Mouse (Mus musculus): ENCODE results near the gene Ccdc130. TPM values are rescaled to one million over a fixed set of nuclear protein-coding genes. Genes with fewer than 3 reads are reported as not detected.

The Ccdc130 gene
- total RNA-seq, 2 experiments from 2014 or later: 3.3 to 22.1 TPM

Other genes with a start within 250 kb of the Ccdc130 start
- not detected in 2 replicates for gene Palm3, start 248.9 kb downstream of the Ccdc130 start, total RNA-seq (2015; ENCODE audit: low replicate concordance)
- gene Palm3, start 248.9 kb downstream of the Ccdc130 start, total RNA-seq (2017; ENCODE audit: low replicate concordance): not detected in 2 replicates
- gene Il27ra, start 227.8 kb downstream of the Ccdc130 start, total RNA-seq (2015; ENCODE audit: low replicate concordance): 0.63 and 0.96 TPM in 2 replicates
- gene Il27ra, start 227.8 kb downstream of the Ccdc130 start, total RNA-seq (2017; ENCODE audit: low replicate concordance): 0.17 TPM in 1 of 2 replicates, not detected in the other
- gene Rln3, start 225.4 kb downstream of the Ccdc130 start, total RNA-seq (2015; ENCODE audit: low replicate concordance): not detected in 2 replicates
- not detected in 2 replicates for gene Rln3, start 225.4 kb downstream of the Ccdc130 start, total RNA-seq (2017; ENCODE audit: low replicate concordance)
- gene Gm10643, start 205.2 kb downstream of the Ccdc130 start, total RNA-seq (2015; ENCODE audit: low replicate concordance): not detected in 2 replicates
- gene Gm10643, start 205.2 kb downstream of the Ccdc130 start, total RNA-seq (2017; ENCODE audit: low replicate concordance): not detected in 2 replicates
- gene Rfx1, start 203.5 kb downstream of the Ccdc130 start, total RNA-seq (2015; ENCODE audit: low replicate concordance): 2.1 and 3.1 TPM in 2 replicates
- 1.4 and 3.5 TPM in 2 replicates for gene Rfx1, start 203.5 kb downstream of the Ccdc130 start, total RNA-seq (2017; ENCODE audit: low replicate concordance)
- 0.19 and 4.0 TPM in 2 replicates for gene Dcaf15, start 165.6 kb downstream of the Ccdc130 start, total RNA-seq (2015; ENCODE audit: low replicate concordance)
- gene Dcaf15, start 165.6 kb downstream of the Ccdc130 start, total RNA-seq (2017; ENCODE audit: low replicate concordance): 1.9 and 2.9 TPM in 2 replicates
- gene Podnl1, start 144.4 kb downstream of the Ccdc130 start, total RNA-seq (2015; ENCODE audit: low replicate concordance): not detected in 2 replicates
- not detected in 2 replicates for gene Podnl1, start 144.4 kb downstream of the Ccdc130 start, total RNA-seq (2017; ENCODE audit: low replicate concordance)
- gene Cc2d1a, start 122.4 kb downstream of the Ccdc130 start, total RNA-seq (2015; ENCODE audit: low replicate concordance): 4.2 and 7.3 TPM in 2 replicates
- gene Cc2d1a, start 122.4 kb downstream of the Ccdc130 start, total RNA-seq (2017; ENCODE audit: low replicate concordance): 0.60 and 2.5 TPM in 2 replicates
- not detected in 2 replicates for gene 4930432K21Rik, start 122.4 kb downstream of the Ccdc130 start, total RNA-seq (2015; ENCODE audit: low replicate concordance)
- gene 4930432K21Rik, start 122.4 kb downstream of the Ccdc130 start, total RNA-seq (2017; ENCODE audit: low replicate concordance): 0.43 TPM in 1 of 2 replicates, not detected in the other
- gene Nanos3, start 85.2 kb downstream of the Ccdc130 start, total RNA-seq (2015; ENCODE audit: low replicate concordance): not detected in 2 replicates
- not detected in 2 replicates for gene Nanos3, start 85.2 kb downstream of the Ccdc130 start, total RNA-seq (2017; ENCODE audit: low replicate concordance)
- 3.1 and 3.5 TPM in 2 replicates for gene Zswim4, start 33.3 kb downstream of the Ccdc130 start, total RNA-seq (2015; ENCODE audit: low replicate concordance)
- gene Zswim4, start 33.3 kb downstream of the Ccdc130 start, total RNA-seq (2017; ENCODE audit: low replicate concordance): 6.3 and 7.4 TPM in 2 replicates
- gene D8Ertd738e, start 20.7 kb downstream of the Ccdc130 start, total RNA-seq (2015; ENCODE audit: low replicate concordance): 53.7 and 79.2 TPM in 2 replicates
- 25.5 and 34.4 TPM in 2 replicates for gene D8Ertd738e, start 20.7 kb downstream of the Ccdc130 start, total RNA-seq (2017; ENCODE audit: low replicate concordance)
- gene Mri1, start 13.1 kb downstream of the Ccdc130 start, total RNA-seq (2015; ENCODE audit: low replicate concordance): 2.3 and 2.5 TPM in 2 replicates
- gene Mri1, start 13.1 kb downstream of the Ccdc130 start, total RNA-seq (2017; ENCODE audit: low replicate concordance): 1.8 and 4.7 TPM in 2 replicates
- not detected in 2 replicates for gene Cacna1a, start 118.1 kb upstream of the Ccdc130 start, total RNA-seq (2015; ENCODE audit: low replicate concordance)
- 0.28 TPM in 1 of 2 replicates, not detected in the other for gene Cacna1a, start 118.1 kb upstream of the Ccdc130 start, total RNA-seq (2017; ENCODE audit: low replicate concordance)

All from erythroblast, adult 5-6 weeks (primary cell).